Mouse (Mus musculus): ENCODE measurements around the gene Zfp513.

GRCm38 (mm10) chr5:31198170-31198569, 3.9 kb downstream of the Zfp513 start:
- TF ChIP-seq POLR2A (IDR thresholded peaks at IDR 0.05; ENCODE audit: low read depth, low read length): no peak
- TF ChIP-seq CTCF (conservative IDR thresholded peaks at IDR 0.05; ENCODE audit: insufficient read depth, insufficient read length, low read depth, low read length): no peak
